Mouse (Mus musculus) central nervous system, embryonic 18 days (tissue): ENCODE measurements around the gene Ndc80. TPM values are rescaled to one million over a fixed set of nuclear protein-coding genes. Genes with fewer than 3 reads are reported as not detected.

Experiments used
- polyA plus RNA-seq: library from polyadenylated mRNA; depleted of rRNA; stranded (reverse); fragments of >200 nt; gene quantifications from 2 replicates; pipeline ENCODE4 v1.2.3, GENCODE M21; 2012; rRNA removed

Gene Ndc80
- 2.9 and 3.2 TPM in 2 replicates for polyA plus RNA-seq

GRCm38 (mm10) chr17:71526711-71527564, at the start of gene Ndc80:
Gene Ndc80, minus strand, starts transcription at chr17:71526857.

GRCm38 (mm10) chr17:71551757-71552451, 25.2 kb upstream of the Ndc80 start, which contains the start of gene Spdya:
Gene Spdya, plus strand, starts transcription at chr17:71552061.

GRCm38 (mm10) chr17:71474762-71475704, 51.6 kb downstream of the Ndc80 start, which contains the start of gene Smchd1:
Gene Smchd1, minus strand, starts transcription at chr17:71475343.

GRCm38 (mm10) chr17:71459818-71460217, 66.8 kb downstream of the Ndc80 start, which contains the start of gene Gm4707:
Gene Gm4707, minus strand, starts transcription at chr17:71459918.

Other genes starting within 250 kb of the Ndc80 start
- 1.2 and 2.0 TPM in 2 replicates for gene Emilin2, start 214.9 kb downstream of the Ndc80 start, polyA plus RNA-seq
- 0.58 and 1.2 TPM in 2 replicates for gene Gm4707, start 66.9 kb downstream of the Ndc80 start, polyA plus RNA-seq
- gene Smchd1, start 51.5 kb downstream of the Ndc80 start, polyA plus RNA-seq = 33.5 and 35.1 TPM in 2 replicates
- gene Spdya, start 25.2 kb upstream of the Ndc80 start, polyA plus RNA-seq = 1.2 and 1.7 TPM in 2 replicates
- gene Wdr43, start 89.0 kb upstream of the Ndc80 start, polyA plus RNA-seq = 30.0 and 32.7 TPM in 2 replicates
- gene Togaram2, start 146.4 kb upstream of the Ndc80 start, polyA plus RNA-seq = 1.6 TPM in 2 replicates
- gene Pcare, start 226.0 kb upstream of the Ndc80 start, polyA plus RNA-seq = 0.01 TPM in 1 of 2 replicates, not detected in the other
- gene Clip4, start 241.6 kb upstream of the Ndc80 start, polyA plus RNA-seq = 24.1 and 24.2 TPM in 2 replicates